Mouse (Mus musculus) cerebellum, postnatal 10 days (tissue): ENCODE results near the gene Nxpe2.

Experiments
- DNase-seq, 2 experiments: peaks; one replicate each; pipeline ENCODE4 v3.0.0; 2021; ENCODE audit warnings: mixed read lengths in 2 of 2

The Nxpe2 gene

DNA sequence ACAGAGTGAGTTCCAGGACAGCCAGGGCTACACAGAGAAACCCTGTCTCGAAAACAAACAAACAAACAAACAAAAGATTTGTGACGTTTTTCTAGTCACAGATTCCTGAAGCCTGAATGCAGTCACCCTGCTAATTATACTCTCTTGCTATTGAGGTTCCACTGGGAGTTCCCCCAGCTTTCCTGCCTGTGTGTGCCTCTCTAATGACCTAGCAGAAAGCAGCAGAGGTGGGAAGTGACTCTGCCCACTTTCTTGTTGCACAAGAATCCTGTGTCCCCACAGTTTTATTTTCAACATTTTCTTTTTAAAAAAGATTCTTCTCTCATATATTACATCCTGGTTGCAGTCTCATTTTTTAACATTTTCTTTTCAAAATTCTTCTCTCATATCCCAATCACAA lies 58.5 kb downstream of the Nxpe2 start:
- no peak for DNase-seq

DNA sequence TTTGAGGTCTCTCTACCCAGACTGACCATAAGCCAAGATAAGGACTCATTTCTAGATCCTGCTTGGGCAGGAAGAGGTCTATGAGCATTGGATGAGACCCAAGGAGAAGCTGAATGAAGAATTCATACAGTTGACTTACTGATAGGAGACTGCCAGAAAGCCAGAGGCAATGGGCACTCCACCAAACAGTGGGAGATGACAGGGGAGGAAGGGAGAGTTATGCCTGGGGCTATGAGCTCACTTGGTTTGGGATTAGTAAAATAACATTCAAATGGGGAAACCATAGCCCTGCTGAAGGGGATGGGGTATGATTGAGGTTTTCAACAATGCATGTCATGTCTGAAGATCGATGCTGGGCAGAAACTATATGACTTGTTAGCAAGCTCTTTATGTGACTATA lies 63.0 kb downstream of the Nxpe2 start:
- peak in 1 of 2 experiments; percentile 24 for DNase-seq

DNA sequence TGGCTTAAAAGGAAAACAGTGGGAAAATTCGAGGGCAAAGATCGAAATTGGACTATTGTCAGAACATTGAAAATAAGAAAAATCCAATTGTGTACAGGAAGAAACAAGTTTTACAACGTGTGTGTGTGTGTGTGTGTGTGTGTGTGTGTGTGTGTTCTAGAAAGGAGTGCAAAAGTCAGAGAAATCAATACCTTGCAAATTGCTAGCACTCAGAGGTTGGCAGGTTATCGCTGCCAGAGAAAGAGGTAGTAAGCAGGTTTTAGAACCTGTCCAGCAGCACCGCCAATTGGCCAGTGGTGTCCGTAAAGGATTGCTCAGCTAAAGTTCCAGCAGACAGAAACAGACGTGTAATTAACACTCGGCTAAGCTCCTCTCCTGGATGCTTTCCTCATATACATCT lies 69.0 kb downstream of the Nxpe2 start:
- DNase-seq, result no peak

DNA sequence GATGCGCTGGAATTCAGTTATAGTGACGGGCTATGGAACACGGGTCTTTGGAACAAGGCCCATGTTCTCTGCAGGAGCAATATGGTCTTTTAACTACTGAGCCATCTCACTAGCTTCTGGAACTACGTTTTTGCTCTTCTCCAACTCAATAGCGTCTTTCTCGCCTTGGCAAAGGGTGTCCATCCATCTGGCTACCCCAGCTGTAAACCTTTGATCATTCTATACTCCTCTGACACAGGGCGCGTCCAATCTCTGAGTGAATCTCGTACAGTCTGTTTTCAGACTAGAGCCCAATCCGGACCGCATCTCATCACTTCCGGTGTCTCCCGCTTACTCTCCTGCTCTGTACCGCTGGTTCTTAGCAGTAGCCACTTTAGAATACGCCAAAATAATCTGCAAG lies 76.4 kb downstream of the Nxpe2 start:
- DNase-seq, result peak; percentile 57 to 65
